Mouse (Mus musculus): ENCODE results near the gene Bcl11a. TPM values are rescaled to one million over a fixed set of nuclear protein-coding genes. Genes with fewer than 3 reads are reported as not detected.

Gene Bcl11a
- total RNA-seq, 2 experiments from 2014 or later = 159 to 162 TPM

- no peak for DNase-seq (ENCODE audit: low spot score in 2 of 2)
These were observed 51.7 kb downstream of the Bcl11a start for GRCm38 (mm10) chr11:24129358-24130185.

DNA sequence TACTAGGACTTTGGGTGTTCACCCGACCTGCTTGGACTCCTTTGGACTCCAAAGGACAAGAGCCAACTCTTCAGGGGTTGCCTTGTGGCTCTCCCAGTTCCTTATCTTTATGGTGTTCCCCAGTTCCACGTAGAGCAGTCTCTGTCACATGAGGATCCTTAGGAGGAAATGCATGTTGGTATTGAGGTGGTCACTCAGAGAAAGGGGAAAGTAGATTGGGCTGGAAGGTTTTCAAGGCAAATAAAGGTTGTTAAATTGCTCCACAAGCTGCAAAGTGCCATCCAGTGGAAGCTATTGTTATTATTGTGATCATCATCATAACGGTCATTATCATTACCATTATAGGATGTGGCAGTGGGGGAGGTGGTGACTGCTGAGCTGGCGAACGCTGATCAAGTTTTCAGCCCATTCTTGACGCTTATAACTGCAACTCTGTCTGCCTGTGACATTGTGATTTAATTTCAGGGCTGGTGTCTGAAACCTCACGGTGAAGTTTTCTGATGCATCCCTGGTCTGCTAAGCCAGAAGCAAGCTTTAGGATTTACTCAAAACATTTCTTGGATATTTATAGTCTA is 52.4 kb downstream of the Bcl11a start:
- DNase-seq (ENCODE audit: low spot score in 2 of 2) = no peak

DNA sequence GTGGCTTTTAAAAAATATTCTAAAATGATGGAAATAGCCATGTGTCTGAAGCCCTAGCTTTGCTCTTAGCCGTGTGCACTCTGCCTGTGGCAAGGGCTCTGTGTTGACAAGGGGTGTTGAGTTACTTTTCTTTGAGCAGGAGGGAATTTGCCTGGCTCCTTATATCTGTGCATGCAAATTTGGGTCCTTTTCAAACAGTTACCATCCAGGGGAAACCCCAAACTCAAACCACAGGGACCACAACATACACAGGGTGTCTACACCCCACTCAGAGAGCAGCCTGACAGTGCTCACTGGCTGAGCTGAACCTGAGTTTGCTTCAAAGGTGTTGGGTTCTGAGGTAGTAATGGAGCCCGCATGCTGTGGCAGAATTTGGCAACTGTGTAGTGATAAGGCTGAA is 54.0 kb downstream of the Bcl11a start:
- no peak for DNase-seq (ENCODE audit: low spot score in 2 of 2)

DNA sequence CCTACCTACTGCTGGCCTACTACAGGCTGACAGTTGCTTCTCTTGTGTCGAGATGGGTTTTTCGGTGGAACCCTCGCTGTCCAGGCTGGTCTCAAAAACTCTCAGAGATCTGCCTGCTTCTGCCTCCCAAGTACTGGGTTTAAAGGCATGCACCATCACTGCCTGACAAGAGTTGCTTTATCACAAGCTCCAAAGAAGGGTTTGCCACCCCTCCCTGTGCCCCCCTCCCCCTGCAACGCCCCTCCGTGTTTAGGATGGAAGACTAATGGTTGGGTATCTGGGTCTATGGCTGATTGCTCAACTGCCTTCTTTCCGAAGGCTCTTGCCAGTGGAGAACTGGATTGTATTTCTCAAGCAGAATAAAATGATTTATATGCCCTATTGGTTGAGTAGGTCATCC is 54.5 kb downstream of the Bcl11a start:
- DNase-seq (ENCODE audit: low spot score in 2 of 2) = no peak

DNA sequence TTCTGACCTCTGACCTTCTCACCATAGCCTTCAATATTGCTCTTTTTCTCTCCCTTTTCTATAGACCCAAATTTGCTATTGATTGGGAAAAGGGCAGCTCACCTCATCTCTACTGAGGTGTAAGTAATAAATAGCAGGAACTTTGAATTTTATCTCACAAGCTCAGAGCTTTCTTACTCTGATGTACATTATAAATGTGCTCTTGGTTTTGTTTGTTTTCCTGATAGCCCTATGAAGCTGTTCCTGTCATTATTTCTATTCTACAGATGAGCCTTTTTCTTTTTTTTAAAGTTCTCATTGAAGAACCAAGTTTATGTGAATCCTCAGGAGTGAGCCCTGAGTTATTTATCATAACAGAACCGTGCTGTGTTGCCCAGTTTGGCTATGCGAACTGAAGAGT is 55.0 kb downstream of the Bcl11a start:
- no peak for DNase-seq (ENCODE audit: low spot score in 2 of 2)

DNA sequence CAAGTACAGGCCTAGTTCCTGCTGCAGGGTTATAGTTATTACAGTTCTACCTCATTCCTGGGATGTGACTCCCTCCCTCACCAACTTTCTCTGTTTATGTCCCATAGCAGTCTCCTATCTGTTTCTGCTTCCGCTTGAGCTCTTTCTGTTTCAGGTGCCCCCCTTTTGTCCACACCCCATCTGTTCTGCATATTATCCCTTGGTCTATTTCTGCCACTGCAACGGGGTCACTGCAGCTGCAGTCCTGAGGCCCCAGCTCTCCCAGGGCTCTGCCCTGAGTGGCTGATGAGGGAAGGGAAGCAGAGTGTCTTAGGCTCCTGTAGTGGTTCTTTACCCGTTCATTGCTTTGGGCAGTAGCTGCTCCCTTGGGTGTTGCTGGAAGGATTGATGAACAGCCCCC is 55.6 kb downstream of the Bcl11a start:
- no peak for DNase-seq (ENCODE audit: low spot score in 2 of 2)

- no peak for DNase-seq (ENCODE audit: low spot score in 2 of 2)
These were observed 56.1 kb downstream of the Bcl11a start for GRCm38 (mm10) chr11:24133928-24134327.

GRCm38 (mm10) chr11:24135244-24135643 is 57.4 kb downstream of the Bcl11a start:
- no peak for DNase-seq (ENCODE audit: low spot score in 2 of 2)

GRCm38 (mm10) chr11:24136084-24136785 is 58.4 kb downstream of the Bcl11a start:
- DNase-seq (ENCODE audit: low spot score in 2 of 2) = no peak

GRCm38 (mm10) chr11:24137891-24138290 is 60.0 kb downstream of the Bcl11a start:
- no peak for DNase-seq (ENCODE audit: low spot score in 2 of 2)

GRCm38 (mm10) chr11:24138600-24139375 is 60.9 kb downstream of the Bcl11a start:
- DNase-seq (ENCODE audit: low spot score in 2 of 2) = no peak

DNA sequence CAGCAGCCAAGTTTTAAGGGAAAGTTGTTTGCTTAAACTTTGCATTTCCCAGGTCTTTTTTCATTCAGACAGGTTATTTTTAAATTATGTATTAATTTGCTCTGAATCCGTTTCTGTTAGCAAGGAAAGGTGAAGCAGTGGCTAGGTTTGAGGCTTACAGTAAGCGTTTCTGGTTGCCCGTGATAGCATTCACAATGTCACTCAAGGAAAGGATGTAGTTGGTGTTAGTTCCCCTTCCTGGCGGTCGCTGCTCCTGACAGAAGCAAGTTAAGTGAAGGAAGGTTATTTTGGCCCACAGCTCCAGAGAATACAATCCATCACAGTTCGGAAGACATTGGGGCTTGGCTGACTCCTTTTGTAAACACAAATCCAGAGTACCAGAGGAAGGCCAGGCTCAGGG is 61.6 kb downstream of the Bcl11a start:
- no peak for DNase-seq (ENCODE audit: low spot score in 2 of 2)

DNA sequence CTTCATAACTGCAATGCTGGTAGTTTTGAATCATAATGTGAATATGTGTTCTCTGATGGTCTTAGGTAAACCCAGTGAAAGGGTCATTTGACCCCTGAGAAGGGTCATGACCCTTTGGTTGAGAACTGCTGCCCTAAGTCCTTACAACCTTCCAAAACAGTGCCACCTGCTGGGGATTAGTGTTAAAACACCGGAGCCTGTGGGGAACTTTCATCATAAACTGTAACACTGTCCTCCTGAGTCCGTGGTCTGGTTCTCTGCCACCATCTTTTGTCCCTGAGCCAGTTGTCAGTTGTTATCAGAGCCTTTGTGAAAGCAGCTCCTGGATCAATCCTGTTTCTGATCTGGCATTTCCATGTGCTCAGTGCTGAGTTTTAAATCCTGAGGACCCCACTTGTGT is 62.1 kb downstream of the Bcl11a start:
- DNase-seq (ENCODE audit: low spot score in 2 of 2) = no peak

DNA sequence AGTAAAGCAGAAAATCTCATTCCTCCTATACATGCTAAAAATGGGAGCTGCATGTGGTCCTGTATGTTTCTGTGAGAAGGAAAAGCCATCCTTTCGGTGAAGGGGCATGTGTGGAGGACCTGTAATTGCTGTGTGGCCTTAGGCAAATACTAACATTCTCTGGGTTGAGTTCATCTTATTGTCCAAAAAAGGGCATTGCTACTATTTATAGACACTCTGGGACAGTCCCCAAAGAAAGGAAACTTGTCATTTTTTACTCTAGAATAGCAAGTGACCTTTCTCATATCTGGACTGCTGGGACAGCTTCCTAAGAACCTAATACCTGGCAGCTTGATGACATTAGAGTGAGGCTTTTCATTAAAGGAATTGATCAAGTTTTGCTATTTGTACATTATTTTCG is 63.1 kb downstream of the Bcl11a start:
- no peak for DNase-seq (ENCODE audit: low spot score in 2 of 2)

DNA sequence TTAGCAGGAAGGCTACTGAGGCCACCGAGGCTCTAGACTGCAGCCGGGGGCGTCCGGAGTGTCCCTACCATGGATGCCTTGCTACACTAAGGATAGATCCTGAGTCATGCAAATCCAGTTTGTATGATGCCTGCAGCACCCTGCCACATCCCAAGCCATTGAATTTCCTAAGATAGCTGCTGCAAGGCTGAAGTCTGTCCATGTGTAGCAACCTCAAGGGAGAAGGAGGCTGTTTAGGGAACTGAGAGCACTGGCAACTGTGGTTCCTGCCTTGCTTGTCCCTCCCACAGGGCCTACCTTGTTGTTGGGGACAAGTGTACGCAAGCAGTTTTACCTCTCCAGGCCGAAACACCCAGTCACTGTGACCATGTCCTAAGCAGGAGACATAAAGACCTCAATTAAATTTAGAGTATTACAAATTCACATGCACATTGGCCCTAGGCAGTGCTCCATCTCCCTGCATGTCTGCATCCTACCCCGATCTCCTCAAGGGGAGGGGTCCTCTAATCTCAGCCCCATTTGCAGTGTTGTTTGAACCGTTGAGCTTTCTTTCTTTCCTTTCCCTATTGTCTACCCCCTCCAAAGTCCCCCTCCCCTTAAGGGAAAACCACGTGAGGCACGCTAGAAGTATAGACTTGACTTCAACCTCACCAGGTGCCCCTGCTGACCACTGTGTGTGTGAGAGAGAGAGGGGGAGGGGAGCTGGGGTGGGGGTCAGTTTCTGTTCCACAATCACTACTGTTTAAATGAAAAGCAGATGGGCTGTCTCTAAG is 63.8 kb downstream of the Bcl11a start:
- DNase-seq (ENCODE audit: low spot score in 2 of 2) = no peak

DNA sequence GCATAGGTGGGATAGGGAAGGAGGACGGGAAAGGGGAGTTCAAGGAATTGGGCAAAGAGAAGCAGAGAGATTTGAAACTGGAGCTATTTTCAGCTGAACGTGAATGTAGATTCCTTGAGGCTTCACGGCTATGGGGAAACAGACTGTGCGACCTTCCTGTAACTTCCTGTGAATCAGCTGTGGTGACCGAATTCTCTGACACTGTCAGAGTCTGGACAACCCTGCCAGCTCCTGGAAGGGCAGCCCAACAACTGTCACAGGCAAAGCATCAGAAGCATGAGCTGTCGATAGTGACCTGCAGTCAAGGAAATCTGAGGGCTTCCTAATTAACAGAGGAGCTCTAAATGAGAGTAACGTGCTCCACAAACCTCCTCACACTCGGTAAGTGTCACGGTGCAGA is 64.5 kb downstream of the Bcl11a start:
- DNase-seq (ENCODE audit: low spot score in 2 of 2) = no peak

- DNase-seq (ENCODE audit: low spot score in 2 of 2) = no peak
These were observed 66.5 kb downstream of the Bcl11a start for GRCm38 (mm10) chr11:24144159-24144946.

GRCm38 (mm10) chr11:24146034-24146433 is 68.2 kb downstream of the Bcl11a start:
- DNase-seq (ENCODE audit: low spot score in 2 of 2) = no peak

GRCm38 (mm10) chr11:24146437-24146836 is 68.6 kb downstream of the Bcl11a start:
- DNase-seq (ENCODE audit: low spot score in 2 of 2) = no peak

GRCm38 (mm10) chr11:24147698-24148097 is 69.8 kb downstream of the Bcl11a start:
- no peak for DNase-seq (ENCODE audit: low spot score in 2 of 2)

Measured in layer of hippocampus, postnatal 10 days (tissue).